Mouse (Mus musculus) ES-E14 (cell line): ENCODE data around the gene Ugt1a7c. TPM values are rescaled to one million over a fixed set of nuclear protein-coding genes. Genes with fewer than 3 reads are reported as not detected.

Experiments
- DNase-seq: peaks from one replicate; pipeline ENCODE4 v3.0.0-alpha.2; 2013; ENCODE audit warnings: low read depth, low spot score
- H3K27ac ChIP-seq: 2 replicates; pipeline ENCODE4 v1.5.1; 2012; ENCODE audit warnings: low read depth, mild to moderate bottlenecking, low read length, moderate library complexity, mixed read lengths; ENCODE audit not compliant: poor library complexity, insufficient read depth, severe bottlenecking
- H3K36me3 ChIP-seq: 2 replicates; pipeline ENCODE4 v1.6.1; 2012; ENCODE audit warnings: mild to moderate bottlenecking, low read length, moderate library complexity, mixed read lengths; ENCODE audit not compliant: control insufficient read depth, poor library complexity, insufficient read depth, severe bottlenecking
- H3K4me1 ChIP-seq, 2 experiments: fragments of 150-350 bp in 1 of 2; sonication (generic) in 1 of 2; 2 replicates each; pipeline ENCODE4 v1.6.1; 2012; ENCODE audit warnings: low read length in 2 of 2, mild to moderate bottlenecking in 1 of 2, mixed read lengths in 1 of 2; ENCODE audit not compliant: control insufficient read depth in 2 of 2, insufficient read depth in 2 of 2, poor library complexity in 1 of 2
- H3K4me3 ChIP-seq, 2 experiments: fragments of 150-350 bp in 1 of 2; sonication (generic) in 1 of 2; 2 replicates each; pipeline ENCODE4 v1.5.1; 2012; ENCODE audit warnings: low read length in 2 of 2, low read depth in 1 of 2, mild to moderate bottlenecking in 1 of 2, mixed read lengths in 1 of 2; ENCODE audit not compliant: insufficient read depth in 1 of 2, poor library complexity in 1 of 2, severe bottlenecking in 1 of 2
- H3K9ac ChIP-seq: 2 replicates; pipeline ENCODE4 v1.6.1; 2012; ENCODE audit warnings: low read depth, mild to moderate bottlenecking, low read length, mixed read lengths; ENCODE audit not compliant: poor library complexity, insufficient read depth, severe bottlenecking
- H3K9me3 ChIP-seq: fragments of 150-350 bp; sonication (generic); 2 replicates; pipeline ENCODE4 v1.6.1; 2012; ENCODE audit warnings: low read depth, mild to moderate bottlenecking, low read length; ENCODE audit not compliant: control insufficient read depth, insufficient read depth
- CHD2 ChIP-seq: IDR thresholded peaks from 2 replicates; pipeline ENCODE4 v1.6.1; 2014; ENCODE audit warnings: mild to moderate bottlenecking, low read depth, low read length, inconsistent platforms
- HCFC1 ChIP-seq: IDR thresholded peaks from 2 replicates; pipeline ENCODE4 v1.6.1; 2012; ENCODE audit warnings: low read length, inconsistent platforms, borderline replicate concordance; ENCODE audit not compliant: insufficient read depth
- MAFK ChIP-seq: IDR thresholded peaks from 2 replicates; pipeline ENCODE4 v1.6.1; 2014; ENCODE audit warnings: mild to moderate bottlenecking, low read depth, low read length, inconsistent platforms; ENCODE audit not compliant: insufficient read depth
- ZC3H11A ChIP-seq: IDR thresholded peaks from 2 replicates; pipeline ENCODE4 v1.6.1; 2012; ENCODE audit warnings: low read depth, mild to moderate bottlenecking, inconsistent platforms, low read length, borderline replicate concordance
- ZNF384 ChIP-seq: IDR thresholded peaks from 2 replicates; pipeline ENCODE4 v1.6.1; 2012; ENCODE audit warnings: low read depth, low read length, inconsistent platforms
- in situ Hi-C, 2 experiments: fragments of 600-800 bp; cut with MboI; formaldehyde crosslinking; loops; one replicate each; pipeline ENCODE4 v1.15.1; 2025; ENCODE audit warnings: low sequenced_read_pairs in 2 of 2, inconsistent platforms in 1 of 2; ENCODE audit not compliant: unreplicated experiment in 2 of 2
- total RNA-seq: library from RNA; depleted of rRNA; stranded (reverse); fragments of 300-350 nt; gene quantifications from 2 replicates; pipeline ENCODE4 v1.2.3, GENCODE M21; 2012

The Ugt1a7c gene
- total RNA-seq, 1 experiment: 0.09 TPM

- no peak for DNase-seq
- H3K9me3 ChIP-seq: peaks cover 3% of the 10 kb centered on the region; the same call in 1 of the 2 replicates
- in situ Hi-C loops: no loop called here
Observed at GRCm38 (mm10) chr1:88261706-88262105, 166.8 kb downstream of the Ugt1a7c start.

GRCm38 (mm10) chr1:88262255-88262654 is 167.4 kb downstream of the Ugt1a7c start:
- no peak for TF ChIP-seq HCFC1
- no peak for TF ChIP-seq ZC3H11A
- TF ChIP-seq MAFK: no peak
- no peak; the same call in 1 of the 2 replicates for TF ChIP-seq CHD2
- TF ChIP-seq ZNF384: no peak
- in situ Hi-C loops: no loop called here
- Histone ChIP-seq H3K9ac (no peak overlapping the region), H3K9me3 (peaks cover 3% of the 10 kb centered on the region; the same call in 1 of the 2 replicates), H3K36me3 (peaks cover 50% of the 10 kb centered on the region), H3K27ac (no peak overlapping the region), H3K4me1 (peaks cover 3 to 4% of the 10 kb centered on the region in 2 experiments; a peak in 2 of 4 replicates), H3K4me3 (no peak overlapping the region)
- no peak for DNase-seq

More at GRCm38 (mm10) chr1:88261706-88262105, 166.8 kb downstream of the Ugt1a7c start:
- H3K9ac ChIP-seq: no peak overlapping the region
- no peak overlapping the region for H3K4me3 ChIP-seq
- peaks cover 3 to 4% of the 10 kb centered on the region in 2 experiments; a peak in 2 of 4 replicates for H3K4me1 ChIP-seq
- TF ChIP-seq CHD2 (no peak), HCFC1 (no peak), ZC3H11A (no peak), ZNF384 (no peak), MAFK (no peak)
- H3K27ac ChIP-seq: no peak overlapping the region
- peaks cover 45% of the 10 kb centered on the region for H3K36me3 ChIP-seq

- in situ Hi-C loops: no loop called here
- no peak overlapping the region for H3K27ac ChIP-seq
- H3K9ac ChIP-seq: no peak overlapping the region
- H3K4me3 ChIP-seq: no peak overlapping the region
- peaks cover 3 to 4% of the 10 kb centered on the region in 2 experiments; a peak in 2 of 4 replicates for H3K4me1 ChIP-seq
- peaks cover 3% of the 10 kb centered on the region; the same call in 1 of the 2 replicates for H3K9me3 ChIP-seq
- TF ChIP-seq ZC3H11A (no peak), HCFC1 (no peak), ZNF384 (no peak), CHD2 (no peak), MAFK (no peak)
- no peak for DNase-seq
- peaks cover 56% of the 10 kb centered on the region for H3K36me3 ChIP-seq
Observed at GRCm38 (mm10) chr1:88262961-88263360, 168.1 kb downstream of the Ugt1a7c start.

- H3K36me3 ChIP-seq: peaks cover 64% of the 10 kb centered on the region
- no peak overlapping the region for H3K4me3 ChIP-seq
- H3K9me3 ChIP-seq: peaks cover 3% of the 10 kb centered on the region; the same call in 1 of the 2 replicates
- DNase-seq: no peak
- H3K9ac ChIP-seq: no peak overlapping the region
- H3K27ac ChIP-seq: no peak overlapping the region
- TF ChIP-seq MAFK (no peak), HCFC1 (no peak), CHD2 (no peak), ZNF384 (no peak), ZC3H11A (no peak)
- in situ Hi-C loops: no loop called here
- H3K4me1 ChIP-seq: peaks cover 3 to 4% of the 10 kb centered on the region in 2 experiments; a peak in 2 of 4 replicates
Observed at GRCm38 (mm10) chr1:88263778-88264177, 168.9 kb downstream of the Ugt1a7c start.
